Mouse (Mus musculus) layer of hippocampus, adult 2 months (tissue): ENCODE data around the gene Atg13. TPM values are rescaled to one million over a fixed set of nuclear protein-coding genes. Genes with fewer than 3 reads are reported as not detected.
A peak's percentile ranks its signal among the peaks of the same experiment; 100 is the strongest.

Source experiments
- DNase-seq, 2 experiments: peaks; one replicate each; pipeline ENCODE4 v3.0.0; 2022; ENCODE audit warnings: low spot score in 2 of 2
- H3K27ac ChIP-seq: fragments of 200-600 bp; 2 replicates; pipeline ENCODE4 v1.8.1; 2022
- H3K4me3 ChIP-seq: fragments of 200-600 bp; 2 replicates; pipeline ENCODE4 v1.8.1; 2022; ENCODE audit warnings: mild to moderate bottlenecking
- CTCF ChIP-seq: fragments of 200-600 bp; conservative IDR thresholded peaks from 2 replicates; pipeline ENCODE4 v1.8.1; 2022; ENCODE audit warnings: antibody characterized with exemption, mild to moderate bottlenecking, moderate library complexity
- total RNA-seq, 2 experiments: library from RNA; stranded (reverse); gene quantifications; 2 replicates each; pipeline ENCODE4 v1.2.3; 2021

Atg13 gene
- total RNA-seq, 2 experiments from 2014 or later: 73.9 to 75.3 TPM

- TF ChIP-seq CTCF: no peak
- DNase-seq: no peak
- H3K4me3 ChIP-seq: no peak overlapping the region
- no peak overlapping the region for H3K27ac ChIP-seq
Observed at GRCm38 (mm10) chr2:91714921-91715320, 4.5 kb upstream of the Atg13 start.

DNA sequence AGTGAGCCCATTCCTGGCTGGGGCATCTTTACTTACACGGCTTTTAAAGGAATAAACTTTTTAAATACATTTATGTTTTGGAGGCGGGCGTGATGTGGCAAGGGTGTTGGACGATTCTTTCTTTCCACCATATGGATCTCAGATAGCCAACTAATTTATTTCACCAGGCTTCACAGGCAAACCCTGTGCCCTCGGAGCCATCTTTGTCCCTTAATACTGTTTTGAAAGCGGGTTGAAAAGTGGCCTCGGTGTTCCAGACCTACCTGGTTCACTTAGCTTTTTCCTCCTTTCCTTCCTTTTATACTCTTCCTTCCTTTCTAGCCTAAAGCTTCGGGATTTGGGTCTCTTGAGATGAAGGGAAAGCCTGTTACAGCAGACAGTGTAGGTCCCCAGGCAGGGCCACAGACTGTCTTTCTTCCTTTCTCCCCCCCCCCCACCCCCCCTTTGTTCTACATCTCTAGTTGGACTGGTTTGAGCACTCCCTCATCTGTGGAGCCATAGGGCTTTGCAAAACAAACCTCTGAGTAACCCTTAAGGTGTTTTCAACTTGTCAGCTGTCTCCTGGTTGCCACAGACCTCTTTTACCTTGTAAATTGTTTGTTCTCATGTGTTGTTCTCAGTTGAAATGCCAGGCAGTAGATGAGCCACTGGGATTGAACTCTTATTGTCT lies 1.0 kb upstream of the Atg13 start:
- Histone ChIP-seq H3K27ac (peak overlapping the region; percentile 99), H3K4me3 (peak overlapping the region; percentile 97)
- no peak for TF ChIP-seq CTCF
- DNase-seq: no peak

GRCm38 (mm10) chr2:91708361-91708760 lies 2.0 kb downstream of the Atg13 start:
- no peak overlapping the region for H3K4me3 ChIP-seq
- H3K27ac ChIP-seq: no peak overlapping the region
- no peak for DNase-seq
- no peak for TF ChIP-seq CTCF

- H3K27ac ChIP-seq: no peak overlapping the region
- TF ChIP-seq CTCF: no peak
- no peak overlapping the region for H3K4me3 ChIP-seq
- no peak for DNase-seq
Observed at GRCm38 (mm10) chr2:91706456-91706855, 3.9 kb downstream of the Atg13 start.

- H3K4me3 ChIP-seq: no peak overlapping the region
- DNase-seq: no peak
- no peak overlapping the region for H3K27ac ChIP-seq
- no peak for TF ChIP-seq CTCF
Observed at GRCm38 (mm10) chr2:91705736-91706135, 4.6 kb downstream of the Atg13 start.

DNA sequence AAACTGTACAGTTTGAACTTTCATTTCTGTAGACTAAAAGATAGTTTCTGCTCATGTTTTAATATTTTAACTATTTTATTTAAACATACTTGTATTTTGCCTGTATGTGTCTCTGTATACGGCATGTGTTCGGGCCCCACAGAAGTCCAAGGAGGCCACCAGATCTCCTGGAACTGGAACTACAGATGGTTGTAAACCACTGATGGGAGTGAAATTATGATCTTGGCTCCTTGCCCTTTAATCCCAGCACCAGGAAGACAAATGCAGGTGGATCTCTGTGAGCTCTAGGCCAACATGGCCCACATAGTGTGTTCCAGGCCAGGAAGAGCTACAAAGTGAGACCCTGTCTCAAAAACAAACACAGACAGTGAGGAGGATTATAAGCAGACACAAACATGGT lies 9.0 kb downstream of the Atg13 start:
- TF ChIP-seq CTCF: no peak
- DNase-seq: no peak
- Histone ChIP-seq H3K4me3 (no peak overlapping the region), H3K27ac (no peak overlapping the region)

- TF ChIP-seq CTCF: no peak
- no peak for DNase-seq
- Histone ChIP-seq H3K4me3 (no peak overlapping the region), H3K27ac (peak overlapping the region; percentile 32; the same call in 1 of the 2 replicates)
Observed at GRCm38 (mm10) chr2:91699225-91699624, 11.2 kb downstream of the Atg13 start.

DNA sequence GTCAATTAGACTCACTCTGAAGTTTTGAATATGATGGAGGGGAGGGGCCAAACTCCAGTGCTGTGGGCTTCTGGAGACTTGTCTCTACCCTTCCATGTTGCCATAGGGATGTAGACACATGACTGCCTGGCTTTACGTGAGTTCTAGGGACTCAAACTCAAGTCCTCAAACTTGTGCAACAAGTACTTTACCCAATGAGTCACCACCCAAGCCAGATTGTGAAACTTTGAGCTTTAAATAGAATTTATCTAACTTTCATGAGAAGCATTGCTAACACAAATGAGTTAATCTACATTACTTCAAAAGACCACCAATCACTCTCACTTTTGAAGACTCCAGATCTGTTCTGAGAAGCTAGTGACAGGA lies 14.2 kb downstream of the Atg13 start:
- Histone ChIP-seq H3K4me3 (no peak overlapping the region), H3K27ac (peak overlapping the region; percentile 56; the same call in 1 of the 2 replicates)
- no peak for DNase-seq
- TF ChIP-seq CTCF: no peak

- H3K27ac ChIP-seq: peak overlapping the region; percentile 59; the same call in 1 of the 2 replicates
- no peak overlapping the region for H3K4me3 ChIP-seq
- no peak for TF ChIP-seq CTCF
- peak; percentile 43 to 57 for DNase-seq
Observed at GRCm38 (mm10) chr2:91695436-91696224, 14.7 kb downstream of the Atg13 start.

- TF ChIP-seq CTCF: no peak
- no peak overlapping the region for H3K4me3 ChIP-seq
- peak; percentile 47 to 58 for DNase-seq
- peak overlapping the region; percentile 67 for H3K27ac ChIP-seq
Observed at GRCm38 (mm10) chr2:91689452-91689851, 20.9 kb downstream of the Atg13 start.

DNA sequence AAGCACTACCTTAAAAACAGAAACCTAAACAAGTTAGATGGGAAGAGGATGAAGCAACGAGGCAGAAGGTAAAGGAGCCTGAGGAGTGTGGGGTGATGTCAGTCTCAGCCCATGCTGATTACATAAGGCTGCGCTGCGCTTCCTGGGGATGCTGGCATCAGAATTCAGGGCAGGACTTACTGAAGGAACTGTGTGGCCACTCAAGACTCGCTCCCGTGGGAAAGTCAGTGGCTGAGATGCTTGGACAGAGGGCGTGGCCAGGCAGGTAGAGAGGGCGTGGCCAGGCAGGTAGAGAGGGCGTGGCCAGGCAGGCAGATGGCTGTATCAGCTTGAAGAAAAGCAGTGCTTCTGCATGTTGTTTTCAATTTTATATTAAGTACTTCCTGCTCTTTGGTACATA lies 26.5 kb downstream of the Atg13 start:
- DNase-seq: no peak
- no peak overlapping the region for H3K4me3 ChIP-seq
- peak overlapping the region; percentile 59 for H3K27ac ChIP-seq
- TF ChIP-seq CTCF: no peak

- peak; percentile 70 to 73 for DNase-seq
- Histone ChIP-seq H3K4me3 (no peak overlapping the region), H3K27ac (peak overlapping the region; percentile 59; the same call in 1 of the 2 replicates)
- peak; percentile 85 for TF ChIP-seq CTCF
Observed at GRCm38 (mm10) chr2:91682850-91683249, 27.5 kb downstream of the Atg13 start.

- Histone ChIP-seq H3K4me3 (no peak overlapping the region), H3K27ac (no peak overlapping the region)
- no peak for DNase-seq
- TF ChIP-seq CTCF: no peak
Observed at GRCm38 (mm10) chr2:91676961-91677360, 33.4 kb downstream of the Atg13 start.

DNA sequence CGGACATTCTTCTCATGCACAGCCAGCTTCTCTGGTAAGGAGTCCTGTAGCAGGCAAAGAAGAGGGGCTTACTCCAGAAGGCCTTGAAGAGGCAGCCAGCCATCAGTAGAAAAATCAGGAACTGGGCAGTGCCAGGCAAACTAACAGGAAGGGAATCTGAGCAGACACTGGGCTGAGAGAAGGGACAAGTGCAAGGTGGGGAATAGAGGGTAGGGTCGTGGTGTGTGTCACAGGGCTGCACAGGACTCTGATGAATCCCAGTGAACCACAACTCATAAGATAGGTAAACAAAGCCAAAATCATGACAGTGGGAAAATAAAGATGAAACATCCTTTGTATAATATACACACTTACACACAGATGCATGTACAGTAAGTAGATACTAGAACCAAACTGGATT lies 34.0 kb downstream of the Atg13 start:
- no peak for TF ChIP-seq CTCF
- Histone ChIP-seq H3K4me3 (no peak overlapping the region), H3K27ac (no peak overlapping the region)
- no peak for DNase-seq
